Mouse (Mus musculus) limb, embryonic 12.5 days (tissue): ENCODE results near the gene Gm8126. TPM values are rescaled to one million over a fixed set of nuclear protein-coding genes. Genes with fewer than 3 reads are reported as not detected.
"Not testable (repeated sequence)": the region's sequence is repeated elsewhere in the genome, so short reads cannot be mapped to it uniquely, and the experiment has no call there.

Experiments
- ATAC-seq: fragments of 200-750 bp; cut with Nextera tagmentation; 2 replicates; pipeline ENCODE4 v1.8.0; 2017; ENCODE audit warnings: low read depth, moderate TSS enrichment; ENCODE audit not compliant: insufficient number of reproducible peaks, insufficient read depth, low FRiP score, low TSS enrichment
- H3K27ac ChIP-seq: fragments of 300-500 bp; sonication (generic); 2 replicates; pipeline ENCODE4 v1.5.1; 2016; ENCODE audit warnings: mild to moderate bottlenecking, moderate library complexity
- H3K27me3 ChIP-seq: fragments of 300-500 bp; sonication (generic); 2 replicates; pipeline ENCODE4 v1.6.1; 2016; ENCODE audit warnings: mild to moderate bottlenecking, moderate library complexity
- H3K36me3 ChIP-seq: fragments of 300-500 bp; sonication (generic); 2 replicates; pipeline ENCODE4 v1.6.1; 2016; ENCODE audit warnings: mild to moderate bottlenecking, moderate library complexity
- H3K4me1 ChIP-seq: fragments of 300-500 bp; sonication (generic); replicated peaks from 2 replicates; pipeline ENCODE4 v1.6.1; 2016
- H3K4me2 ChIP-seq: fragments of 300-500 bp; sonication (generic); 2 replicates; pipeline ENCODE4 v1.6.1; 2016; ENCODE audit warnings: mild to moderate bottlenecking, moderate library complexity
- H3K4me3 ChIP-seq: fragments of 300-500 bp; sonication (generic); replicated peaks from 2 replicates; pipeline ENCODE4 v1.5.1; 2016; ENCODE audit warnings: mild to moderate bottlenecking
- H3K9ac ChIP-seq: fragments of 300-500 bp; sonication (generic); replicated peaks from 2 replicates; pipeline ENCODE4 v1.6.1; 2016; ENCODE audit warnings: mild to moderate bottlenecking, moderate library complexity
- H3K9me3 ChIP-seq: fragments of 300-500 bp; sonication (generic); 2 replicates; pipeline ENCODE4 v1.6.1; 2016; ENCODE audit warnings: mild to moderate bottlenecking, moderate library complexity
- WGBS: fragments of 180-500 bp; shearing (Covaris S2); methylation state at CpG from one replicate; pipeline ENCODE4 v1.1.7; 2016; 5-methylcytosine and 5-hydroxymethylcytosine counted together
- polyA plus RNA-seq: library from polyadenylated mRNA; unstranded; fragments of >200 nt; fragmentation: Nextera tagmentation; extraction: Ambion mirVana; gene quantifications from 2 replicates; pipeline ENCODE4 v1.2.1, GENCODE M21; 2016

Gene Gm8126
- polyA plus RNA-seq, 1 experiment from 2014 or later = not detected

DNA sequence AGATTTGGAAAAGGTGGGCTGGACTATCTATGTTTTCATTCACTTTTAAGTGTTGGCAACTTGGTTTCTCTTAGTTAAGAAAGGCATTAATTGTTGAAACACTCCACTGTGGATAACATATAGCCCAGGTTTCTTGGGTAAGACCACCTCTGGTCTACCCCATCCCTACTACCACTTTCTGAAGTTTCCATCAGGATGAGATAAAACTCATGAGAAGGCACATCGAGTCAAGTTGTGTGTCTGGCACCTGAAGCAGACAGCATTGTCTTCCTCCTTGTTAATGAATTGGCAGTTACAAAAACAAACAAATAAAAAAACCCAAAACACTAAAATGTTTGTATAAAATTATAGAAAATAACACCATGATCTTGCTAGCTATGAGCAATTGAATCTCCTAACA is 17.3 kb downstream of the Gm8126 start:
- H3K36me3 ChIP-seq, H3K9ac ChIP-seq, H3K27ac ChIP-seq, ATAC-seq, H3K4me3 ChIP-seq, H3K9me3 ChIP-seq, H3K4me2 ChIP-seq, H3K4me1 ChIP-seq, H3K27me3 ChIP-seq: not testable (repeated sequence)
- 74% methylated on average over 1 of the region's 1 CpGs for WGBS

DNA sequence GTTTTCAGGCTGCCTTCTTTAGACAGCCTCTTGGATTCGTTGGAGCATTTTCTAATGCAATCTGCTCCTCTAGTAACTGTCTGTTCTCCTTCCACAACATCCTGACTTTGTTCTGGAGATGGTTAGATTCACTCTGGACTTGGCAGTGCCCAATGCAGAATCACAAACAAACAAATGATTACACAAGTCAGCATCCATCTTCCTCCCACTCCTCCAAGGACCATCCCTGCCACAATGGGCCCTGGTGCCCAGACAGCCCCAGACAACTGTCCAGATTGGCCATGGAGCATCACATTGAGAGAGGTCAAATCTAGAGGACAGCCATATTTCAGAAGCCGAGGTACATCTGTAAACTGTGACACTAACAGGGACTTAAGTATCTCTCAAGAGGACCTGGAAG is 19.0 kb downstream of the Gm8126 start:
- H3K27me3 ChIP-seq, ATAC-seq, H3K27ac ChIP-seq, H3K4me1 ChIP-seq, H3K9me3 ChIP-seq, H3K4me2 ChIP-seq, H3K4me3 ChIP-seq, H3K36me3 ChIP-seq, H3K9ac ChIP-seq: not testable (repeated sequence)
- 67% methylated on average over 2 of the region's 2 CpGs for WGBS

DNA sequence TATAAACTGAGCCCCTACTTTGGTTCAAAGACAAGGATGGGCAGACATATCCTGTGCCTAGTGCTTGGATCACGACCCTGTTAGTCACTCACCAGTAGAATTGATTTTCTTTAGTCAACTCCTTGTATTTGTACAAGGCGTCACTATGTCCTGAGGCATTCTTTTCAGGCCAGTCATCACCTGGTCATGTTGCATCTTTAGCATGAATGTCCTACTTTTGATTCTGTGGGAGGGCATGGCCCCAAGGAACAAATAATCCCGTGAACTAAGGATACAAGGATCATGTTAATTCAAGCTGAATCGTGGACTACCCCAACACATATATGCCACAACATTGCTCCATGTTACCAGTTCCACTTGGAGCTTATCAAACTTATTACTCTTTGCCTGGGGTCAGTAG is 19.7 kb downstream of the Gm8126 start:
- ATAC-seq, H3K36me3 ChIP-seq, H3K27me3 ChIP-seq, H3K9me3 ChIP-seq, H3K27ac ChIP-seq, H3K4me3 ChIP-seq, H3K9ac ChIP-seq, H3K4me1 ChIP-seq, H3K4me2 ChIP-seq: not testable (repeated sequence)
- 74% methylated on average over 4 of the region's 4 CpGs for WGBS

DNA sequence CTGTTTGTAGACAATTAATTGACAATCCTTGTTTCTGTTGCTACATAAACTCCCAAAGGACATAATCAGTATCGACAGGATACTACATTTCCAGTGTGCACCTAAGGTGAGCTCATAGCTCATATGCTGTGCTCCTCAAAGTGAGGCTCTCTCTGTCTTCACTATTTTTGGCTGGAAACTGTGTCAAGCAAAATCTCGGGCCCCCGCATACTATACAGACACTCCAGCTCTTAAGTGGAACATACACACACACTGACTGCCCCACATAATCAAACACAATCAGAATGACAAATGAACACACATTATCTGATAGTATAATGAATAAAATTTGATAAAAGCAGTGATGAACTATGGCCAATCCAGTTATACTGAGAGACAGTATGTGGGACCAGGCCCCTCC is 20.2 kb downstream of the Gm8126 start:
- H3K4me2 ChIP-seq, ATAC-seq, H3K4me1 ChIP-seq, H3K4me3 ChIP-seq, H3K36me3 ChIP-seq, H3K9ac ChIP-seq, H3K27ac ChIP-seq, H3K27me3 ChIP-seq, H3K9me3 ChIP-seq: not testable (repeated sequence)
- whole genome bisulfite sequencing = 88% methylated on average over 3 of the region's 3 CpGs

DNA sequence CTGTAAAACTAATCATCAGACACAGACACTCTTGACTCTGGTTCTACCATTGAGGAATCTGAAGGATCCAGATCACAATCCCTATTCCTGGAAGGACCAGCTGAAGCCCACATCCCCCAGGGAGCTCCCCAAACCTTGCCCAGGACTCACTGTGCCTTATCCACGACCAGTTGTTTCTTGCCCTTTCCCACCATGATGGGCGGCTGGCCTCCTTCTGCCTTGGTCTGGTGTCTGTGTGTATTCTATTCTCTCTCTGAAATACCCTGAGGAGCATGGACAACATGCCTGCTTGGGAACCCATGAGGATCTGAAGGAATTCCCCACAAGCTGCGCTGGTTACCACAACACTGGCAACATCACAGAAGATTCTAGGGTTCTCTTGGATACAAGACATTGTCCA is 35.1 kb downstream of the Gm8126 start, which contains the start of gene Gm8127:
Gene Gm8127, minus strand, starts transcription at position 330 of the 400 bp plus-strand sequence.
- not testable (repeated sequence) for H3K9ac ChIP-seq, ATAC-seq, H3K27ac ChIP-seq, H3K27me3 ChIP-seq, H3K4me3 ChIP-seq, H3K36me3 ChIP-seq, H3K4me2 ChIP-seq, H3K4me1 ChIP-seq, H3K9me3 ChIP-seq
- 82% methylated on average over 3 of the region's 3 CpGs for WGBS

Other genes with a start within 250 kb of the Gm8126 start
- gene Gm10376, start 243.0 kb upstream of the Gm8126 start, polyA plus RNA-seq = not detected in 2 replicates
- gene Gm8094, start 182.0 kb upstream of the Gm8126 start, polyA plus RNA-seq = not detected in 2 replicates
- 0.21 TPM in 1 of 2 replicates, not detected in the other for gene Gm8104, start 158.0 kb upstream of the Gm8126 start, polyA plus RNA-seq
- gene Gm7233, start 78.8 kb upstream of the Gm8126 start, polyA plus RNA-seq = 0.26 TPM in 1 of 2 replicates, not detected in the other
- gene Gm8122, start 23.3 kb upstream of the Gm8126 start, polyA plus RNA-seq = not detected in 2 replicates
- not detected in 2 replicates for gene Gm9732, start 16.4 kb downstream of the Gm8126 start, polyA plus RNA-seq
- not detected in 2 replicates for gene Gm8127, start 35.2 kb downstream of the Gm8126 start, polyA plus RNA-seq
- not detected in 2 replicates for gene 1700001F09Rik, start 89.2 kb downstream of the Gm8126 start, polyA plus RNA-seq
- not detected in 2 replicates for gene Gm8138, start 157.7 kb downstream of the Gm8126 start, polyA plus RNA-seq